Mouse (Mus musculus) adrenal gland, adult 8-10 months (tissue): ENCODE data around the gene Nadsyn1. TPM values are rescaled to one million over a fixed set of nuclear protein-coding genes. Genes with fewer than 3 reads are reported as not detected.

Experiments used
- DNase-seq: peaks from one replicate; pipeline ENCODE4 v3.0.0; 2022
- total RNA-seq, 4 experiments: library from RNA; stranded (reverse); gene quantifications; 2 replicates each; pipeline ENCODE4 v1.2.4; 2022

Gene Nadsyn1
- total RNA-seq, 4 experiments from 2014 or later: 9.2 to 17.5 (median 14.6) TPM

GRCm38 (mm10) chr7:143801195-143802065 is 21.2 kb downstream of the Nadsyn1 start:
- DNase-seq: no peak

DNA sequence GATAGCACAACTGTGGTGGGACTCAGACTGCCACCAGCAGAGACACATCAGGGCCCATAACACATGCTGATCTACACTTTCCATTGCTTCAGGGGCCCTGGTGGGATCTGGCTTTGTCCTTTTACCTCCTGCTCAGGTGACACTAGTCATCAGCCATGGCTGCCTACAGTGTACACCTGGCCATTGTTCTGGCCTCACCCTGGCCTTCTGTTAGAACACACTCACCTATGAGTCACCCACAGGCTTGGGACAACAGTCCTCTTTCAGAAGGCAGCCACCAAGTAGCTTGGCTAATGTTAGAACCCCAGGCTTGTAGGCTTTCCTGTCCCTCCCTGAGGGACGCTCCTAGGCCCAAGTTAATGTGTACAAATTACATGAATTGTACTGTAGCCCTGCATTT is 21.9 kb downstream of the Nadsyn1 start:
- no peak for DNase-seq

DNA sequence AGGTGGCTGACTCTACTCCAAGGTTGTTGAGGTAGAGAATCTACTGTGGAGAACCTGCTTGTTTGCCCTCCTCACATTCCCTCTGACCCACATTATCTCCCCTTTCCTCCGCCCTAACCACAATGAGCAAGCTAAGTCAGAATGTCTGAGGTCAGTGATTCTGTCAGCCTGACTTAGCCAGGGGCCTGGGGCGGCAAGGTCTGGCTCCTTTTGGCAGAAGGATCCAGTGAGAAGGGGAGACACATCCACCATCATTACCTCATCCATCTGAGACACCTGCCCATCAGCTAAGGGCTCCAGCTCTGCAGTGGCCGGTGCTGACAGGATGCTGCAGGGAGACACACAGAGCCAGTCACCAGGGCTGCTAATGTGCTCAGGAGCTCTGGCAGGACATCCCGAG is 23.9 kb downstream of the Nadsyn1 start:
- DNase-seq: no peak

GRCm38 (mm10) chr7:143793121-143793520 is 29.5 kb downstream of the Nadsyn1 start:
- DNase-seq: no peak

DNA sequence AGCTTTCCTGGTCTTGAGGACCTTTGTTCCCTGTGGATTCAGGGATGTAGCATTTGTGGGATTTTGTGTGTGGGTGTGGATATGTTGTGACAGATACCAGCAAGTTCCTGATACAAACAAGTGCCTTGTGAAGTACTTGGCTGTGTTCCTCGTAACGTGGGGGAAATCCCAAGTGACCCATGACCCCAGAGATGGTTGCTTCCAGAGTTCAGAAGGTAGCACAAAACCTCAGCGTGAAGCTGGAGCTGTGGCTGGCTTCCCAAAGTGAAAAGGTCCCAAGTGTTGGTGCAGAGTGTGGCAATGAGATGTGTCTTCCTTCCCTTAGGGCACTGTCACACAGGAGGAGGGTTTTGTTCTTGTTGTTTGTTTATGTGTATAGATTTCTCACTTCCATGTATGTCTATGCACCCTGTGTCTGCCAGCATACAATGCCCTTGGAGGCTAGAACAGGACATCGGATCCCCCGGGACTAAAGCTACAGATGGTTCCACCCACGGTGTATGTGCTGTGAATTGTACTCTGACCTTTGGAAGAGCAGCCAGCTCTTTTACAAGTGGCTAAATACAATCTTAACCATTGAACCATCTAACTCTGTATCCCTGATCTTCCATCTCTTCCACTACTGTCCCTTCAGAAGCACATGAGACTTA is 30.2 kb downstream of the Nadsyn1 start:
- no peak for DNase-seq

GRCm38 (mm10) chr7:143783996-143784829 is 38.4 kb downstream of the Nadsyn1 start, which contains the start of gene Mrgpre:
Mrgpre (minus strand) TSS chr7:143784500.
- DNase-seq: peak; percentile 67

- no peak for DNase-seq
These were observed 39.2 kb downstream of the Nadsyn1 start for GRCm38 (mm10) chr7:143783378-143783995.

DNA sequence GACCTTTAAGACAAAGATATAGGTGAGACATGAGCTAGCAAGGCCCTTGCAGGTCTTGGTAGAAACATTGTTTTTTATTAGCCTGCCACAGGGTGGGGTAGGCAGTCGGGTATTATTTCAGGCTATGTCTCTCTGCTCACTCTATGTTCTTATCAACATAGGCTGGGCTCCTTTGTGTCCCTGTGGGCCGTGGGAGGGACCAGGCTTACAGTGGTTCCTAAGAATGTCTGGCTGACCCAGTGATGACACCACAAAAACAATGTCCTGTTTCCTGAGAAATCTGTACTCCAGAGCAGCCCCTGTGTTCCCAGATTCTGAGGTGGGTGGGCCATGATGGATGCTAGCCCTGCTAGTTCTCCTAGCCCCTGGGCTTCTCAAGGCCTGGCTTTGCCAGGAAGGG is 45.3 kb downstream of the Nadsyn1 start:
- DNase-seq: no peak

DNA sequence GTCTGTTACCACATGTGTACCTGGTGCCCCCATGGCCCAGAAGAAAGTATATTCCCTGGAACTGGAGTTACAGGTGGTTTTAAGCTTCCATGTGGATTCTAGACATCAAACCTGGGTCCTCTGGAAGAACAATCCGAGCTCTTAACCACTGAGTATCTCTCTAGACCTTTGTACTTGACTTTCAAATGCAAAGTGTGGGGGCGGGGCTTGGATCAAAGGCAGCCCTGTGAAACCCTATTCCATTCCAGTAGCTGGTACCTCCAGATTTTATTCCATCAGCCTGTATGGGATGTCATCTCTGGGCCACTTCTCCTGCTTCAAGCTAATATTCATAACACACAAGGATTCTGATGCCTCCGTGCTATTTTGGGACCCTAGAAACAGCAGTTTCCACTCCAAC is 46.5 kb downstream of the Nadsyn1 start:
- DNase-seq: no peak

DNA sequence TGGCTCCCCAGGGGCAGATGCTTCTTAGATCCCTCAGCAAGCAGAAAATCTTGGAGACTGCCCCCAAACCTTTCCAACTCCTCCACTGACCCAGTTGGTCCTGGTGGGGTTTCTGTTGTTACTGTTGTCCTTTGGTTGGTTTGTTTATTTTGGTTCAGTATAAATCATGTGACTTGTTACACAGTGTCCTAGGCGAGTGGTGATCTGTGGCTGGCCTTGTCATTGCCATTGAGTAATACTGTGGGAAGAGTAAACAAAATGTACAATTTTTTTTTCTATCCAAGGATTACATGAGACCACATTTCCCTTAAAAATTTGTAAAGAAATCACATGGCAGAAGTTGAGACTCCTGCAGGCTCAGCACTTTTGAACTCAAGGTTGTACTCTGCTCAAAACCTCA is 53.2 kb downstream of the Nadsyn1 start:
- DNase-seq: no peak

GRCm38 (mm10) chr7:143768267-143768666 is 54.4 kb downstream of the Nadsyn1 start:
- DNase-seq: no peak

DNA sequence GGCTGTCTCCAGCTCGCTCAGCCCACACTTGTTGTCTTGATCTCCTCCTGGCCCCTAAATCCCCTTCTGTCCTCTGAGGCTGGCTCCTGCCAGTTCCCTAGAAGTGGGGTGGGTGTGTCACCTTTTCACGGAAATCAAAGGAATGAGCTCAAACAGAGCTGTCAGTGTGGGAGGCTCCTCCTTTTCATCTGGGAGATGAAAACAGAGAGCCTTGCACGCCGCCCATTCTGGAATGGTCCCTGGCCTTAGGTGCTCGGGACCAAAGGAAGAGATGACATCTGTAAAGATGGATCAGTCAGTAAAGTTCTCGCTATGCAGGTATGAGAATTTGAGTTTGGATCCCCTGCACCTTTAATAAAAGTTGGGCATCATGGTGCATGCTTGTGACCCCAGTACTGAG is 55.8 kb downstream of the Nadsyn1 start, which contains the start of gene Mrgprg:
Gene Mrgprg, minus strand, starts transcription at position 101 of the 400 bp plus-strand sequence.
- DNase-seq: no peak

- no peak for DNase-seq
These were observed 57.6 kb downstream of the Nadsyn1 start for GRCm38 (mm10) chr7:143764876-143765530.

- DNase-seq: no peak
These were observed 58.9 kb downstream of the Nadsyn1 start for GRCm38 (mm10) chr7:143763794-143764193.

GRCm38 (mm10) chr7:143758956-143759355 is 63.7 kb downstream of the Nadsyn1 start:
- DNase-seq: no peak

- no peak for DNase-seq
These were observed 65.0 kb downstream of the Nadsyn1 start for GRCm38 (mm10) chr7:143757696-143758095.

DNA sequence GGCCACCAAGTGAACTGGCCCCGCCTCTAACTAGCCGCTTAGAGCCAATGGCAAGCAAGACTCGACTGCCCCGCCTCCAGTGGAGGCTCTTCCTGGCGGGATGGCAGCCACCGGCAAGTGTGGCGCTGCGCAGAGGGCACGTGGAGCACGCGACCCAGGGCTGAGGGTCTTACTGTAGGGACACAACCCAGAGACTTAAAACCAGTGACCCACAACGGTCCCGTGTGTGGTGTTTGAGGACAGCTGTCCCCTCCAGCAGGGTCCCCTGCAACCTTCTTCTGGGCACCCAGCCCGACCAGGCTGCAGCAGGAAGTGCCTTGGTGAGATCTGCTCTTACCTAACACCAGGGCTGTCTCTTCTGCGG is 65.6 kb downstream of the Nadsyn1 start:
- peak; percentile 78 for DNase-seq

DNA sequence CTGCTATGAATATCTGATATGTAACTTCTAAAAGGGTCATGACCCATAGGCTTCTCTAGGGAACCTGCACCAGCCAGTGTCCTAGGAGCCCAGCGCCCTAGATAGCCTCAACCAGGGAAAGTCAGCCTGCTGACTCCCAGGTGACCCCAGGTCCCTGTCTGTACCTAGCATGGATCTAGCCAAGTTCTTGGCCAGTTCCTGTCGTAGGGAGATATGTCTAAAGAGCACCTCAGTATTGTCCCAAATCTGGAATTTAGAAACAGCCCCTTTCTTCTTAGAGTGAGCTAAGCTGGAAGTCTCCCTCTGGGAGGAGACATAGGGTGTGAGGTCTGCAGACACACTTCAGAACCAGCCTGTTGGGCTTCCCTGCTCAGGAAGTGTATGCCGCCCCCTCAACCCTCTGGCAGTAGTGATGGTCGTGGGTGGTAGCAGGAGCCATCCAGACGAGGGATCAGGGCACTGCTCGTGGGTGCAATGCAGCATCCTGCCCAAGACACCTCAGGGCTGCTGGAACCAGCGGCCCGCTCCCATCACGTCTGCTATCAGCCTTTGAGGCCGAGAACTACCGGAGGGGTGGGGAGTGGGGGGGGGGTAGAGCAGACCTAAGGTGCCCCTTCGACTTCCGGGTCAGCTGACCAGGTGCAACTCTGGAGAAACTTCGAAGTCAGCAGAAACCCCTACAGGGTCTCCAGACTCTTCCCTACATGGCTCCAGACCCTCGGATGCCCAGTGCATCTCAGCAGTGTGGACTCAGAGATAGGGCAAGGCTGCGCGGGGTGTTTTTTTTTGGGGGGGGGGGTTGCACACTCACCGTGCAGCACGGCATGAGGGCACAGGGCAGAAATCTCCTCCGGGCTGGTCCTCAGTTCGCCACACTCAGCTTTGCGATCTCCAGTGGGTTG is 66.3 kb downstream of the Nadsyn1 start, which contains the start of gene Osbpl5:
Gene Osbpl5, minus strand, starts transcription at position 861 of the 902 bp plus-strand sequence.
- no peak for DNase-seq

DNA sequence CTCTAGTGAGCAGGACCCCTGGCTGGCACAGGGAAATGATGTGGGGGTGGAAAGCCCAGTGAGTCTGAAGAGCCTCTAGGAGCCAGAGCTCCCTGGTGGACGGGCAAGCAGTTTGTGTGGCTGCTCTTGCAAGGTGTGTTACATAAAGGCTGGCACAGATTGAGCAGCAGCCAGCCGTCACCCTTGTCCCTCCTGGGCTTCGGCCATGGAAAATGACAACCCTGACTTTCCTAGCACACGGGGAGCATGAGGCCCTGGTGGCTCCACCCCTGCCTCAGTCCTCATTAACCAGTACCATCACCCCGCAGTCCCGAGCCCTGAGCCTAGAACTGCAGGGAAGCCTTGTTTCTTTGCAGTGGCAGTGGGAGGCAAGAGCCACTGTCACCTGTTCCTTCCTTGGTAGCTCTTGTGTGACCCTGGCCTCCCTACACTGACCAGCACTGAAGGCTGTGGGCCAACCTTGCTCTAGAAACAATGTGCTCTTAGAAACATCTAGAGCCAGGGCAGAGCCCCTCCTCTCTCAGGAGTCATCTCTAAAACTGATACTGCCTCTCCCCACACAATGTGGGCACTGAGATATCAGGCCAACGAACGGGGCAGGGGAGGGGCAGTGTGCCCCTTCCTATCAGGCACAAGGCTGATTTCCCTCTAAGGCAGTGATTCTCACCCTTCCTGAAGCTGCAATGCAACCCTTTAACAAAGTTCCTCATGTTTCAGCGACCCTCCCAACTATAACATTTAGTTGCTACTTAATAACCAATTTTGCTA is 67.1 kb downstream of the Nadsyn1 start:
- peak; percentile 31 for DNase-seq
